Mouse (Mus musculus) midbrain, embryonic 10.5 days (tissue): ENCODE measurements around the gene Krtap24-1. TPM values are rescaled to one million over a fixed set of nuclear protein-coding genes. Genes with fewer than 3 reads are reported as not detected.

ENCODE experiments used
- DNase-seq: peaks from one replicate; pipeline ENCODE4 v3.0.0-alpha.2; 2017; ENCODE audit warnings: low spot score
- H3K27ac ChIP-seq: fragments of 300-500 bp; sonication (generic); replicated peaks from 2 replicates; pipeline ENCODE4 v1.5.1; 2016; ENCODE audit warnings: mild to moderate bottlenecking
- H3K27me3 ChIP-seq: fragments of 300-500 bp; sonication (generic); 2 replicates; pipeline ENCODE4 v1.6.1; 2016; ENCODE audit warnings: low read depth, mild to moderate bottlenecking; ENCODE audit not compliant: poor library complexity, severe bottlenecking
- H3K36me3 ChIP-seq: fragments of 300-500 bp; sonication (generic); 2 replicates; pipeline ENCODE4 v1.6.1; 2016; ENCODE audit warnings: mild to moderate bottlenecking, moderate library complexity
- H3K4me1 ChIP-seq: fragments of 300-500 bp; sonication (generic); 2 replicates; pipeline ENCODE4 v1.6.1; 2016
- H3K4me3 ChIP-seq: fragments of 300-500 bp; sonication (generic); 2 replicates; pipeline ENCODE4 v1.5.1; 2016; ENCODE audit warnings: mild to moderate bottlenecking, moderate library complexity
- H3K9me3 ChIP-seq: fragments of 300-500 bp; sonication (generic); replicated peaks from 2 replicates; pipeline ENCODE4 v1.6.1; 2016; ENCODE audit warnings: mild to moderate bottlenecking
- WGBS: fragments of 180-500 bp; shearing (Covaris S2); methylation state at CpG from one replicate; pipeline ENCODE4 v1.1.7; 2016; 5-methylcytosine and 5-hydroxymethylcytosine counted together
- polyA plus RNA-seq: library from polyadenylated mRNA; unstranded; fragments of >200 nt; fragmentation: Nextera tagmentation; extraction: Ambion mirVana; gene quantifications from 2 replicates; pipeline ENCODE4 v1.2.1, GENCODE M21; 2016

Gene Krtap24-1
- polyA plus RNA-seq, 1 experiment from 2014 or later: not detected

DNA sequence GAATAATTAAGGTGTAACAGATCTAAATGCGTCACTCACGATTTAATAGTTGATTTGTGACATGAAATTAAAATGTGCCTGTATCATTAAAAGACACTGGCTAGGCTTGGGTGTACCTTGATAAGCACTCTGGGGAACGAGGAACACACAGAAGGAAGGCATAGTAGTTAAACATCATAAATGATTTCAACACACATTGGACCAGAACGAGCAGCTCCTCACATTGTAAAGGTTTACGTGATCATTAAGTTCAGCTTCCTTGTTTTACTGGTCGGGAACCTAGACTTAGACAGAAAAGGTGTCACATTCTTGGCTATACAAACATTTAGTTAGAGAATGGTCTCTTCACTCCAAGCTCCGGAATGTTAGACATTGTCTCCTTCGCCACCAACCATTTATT lies 11.8 kb downstream of the Krtap24-1 start:
- WGBS: 90% methylated on average over 8 of the region's 8 CpGs
- Histone ChIP-seq H3K27me3 (no peaks in the 10 kb centered on the region), H3K4me1 (peaks cover 11% of the 10 kb centered on the region)

DNA sequence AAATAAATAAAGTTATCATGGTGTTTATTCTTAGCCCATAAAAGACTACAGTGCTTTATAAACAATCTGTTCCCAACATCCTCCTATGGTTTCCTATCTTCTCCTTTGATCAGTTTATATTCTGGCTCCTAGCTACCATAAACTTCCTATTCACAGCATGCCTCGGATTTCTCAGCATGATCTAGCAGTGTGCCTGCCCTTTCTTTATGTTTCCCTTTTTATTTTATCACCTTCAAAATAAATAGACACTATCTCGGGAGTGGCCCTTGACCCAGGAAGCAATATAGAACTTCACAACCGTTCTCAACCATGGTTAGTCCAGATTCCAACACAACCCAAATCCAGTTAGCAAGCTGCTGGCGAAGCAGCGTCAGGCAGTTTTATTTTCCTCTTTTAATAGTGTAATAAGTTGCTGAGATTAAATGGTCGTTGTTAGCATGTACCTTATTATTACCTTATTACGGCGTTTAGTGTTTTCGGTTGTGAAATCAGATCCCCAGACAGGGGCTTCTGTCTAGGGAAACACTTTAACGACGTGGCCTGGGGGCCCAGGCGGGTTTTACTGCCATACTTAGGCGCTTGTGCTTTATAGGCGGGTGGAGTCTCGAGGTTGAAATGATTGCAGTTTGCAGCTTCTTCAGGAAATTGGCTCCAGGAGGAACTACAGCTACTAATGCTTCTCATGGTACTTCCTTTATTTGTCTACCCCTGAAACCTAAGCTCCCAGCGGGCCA lies 12.4 kb downstream of the Krtap24-1 start:
- H3K9me3 ChIP-seq: no peaks in the 10 kb centered on the region
- no peak overlapping the region for H3K27ac ChIP-seq
- H3K27me3 ChIP-seq: no peaks in the 10 kb centered on the region
- H3K36me3 ChIP-seq: no peaks in the 10 kb centered on the region
- DNase-seq: no peak
- peaks cover 11% of the 10 kb centered on the region for H3K4me1 ChIP-seq
- WGBS: 79% methylated on average over 16 of the region's 16 CpGs
- no peak overlapping the region for H3K4me3 ChIP-seq

More for the DNA sequence above, 11.8 kb downstream of the Krtap24-1 start:
- no peaks in the 10 kb centered on the region for H3K36me3 ChIP-seq
- no peak overlapping the region for H3K27ac ChIP-seq
- H3K4me3 ChIP-seq: no peak overlapping the region
- DNase-seq: no peak
- H3K9me3 ChIP-seq: no peaks in the 10 kb centered on the region

DNA sequence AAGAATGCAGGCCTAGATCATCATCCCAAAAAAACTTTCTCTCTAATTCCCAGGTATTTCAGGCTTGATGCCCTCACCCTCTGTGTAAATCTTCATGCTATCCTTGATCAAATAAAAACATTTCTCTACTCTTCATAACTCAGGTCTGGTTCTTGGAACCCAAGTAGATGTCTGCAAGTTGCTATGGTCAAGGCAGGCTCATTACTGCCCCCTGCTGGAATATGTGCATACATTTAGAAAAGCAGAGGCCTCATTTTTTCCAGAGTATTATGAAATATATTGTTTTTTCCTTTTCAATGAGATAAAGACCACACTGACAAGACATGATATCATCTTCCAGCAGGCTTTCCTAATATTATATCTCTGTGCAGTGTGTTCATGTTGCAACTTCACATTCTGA lies 19.3 kb downstream of the Krtap24-1 start:
- no peaks in the 10 kb centered on the region for H3K36me3 ChIP-seq
- no peaks in the 10 kb centered on the region for H3K9me3 ChIP-seq
- no peaks in the 10 kb centered on the region for H3K27me3 ChIP-seq
- H3K4me1 ChIP-seq: no peaks in the 10 kb centered on the region; the same call in 1 of the 2 replicates
- no peak overlapping the region for H3K4me3 ChIP-seq
- H3K27ac ChIP-seq: no peak overlapping the region
- no peak for DNase-seq

DNA sequence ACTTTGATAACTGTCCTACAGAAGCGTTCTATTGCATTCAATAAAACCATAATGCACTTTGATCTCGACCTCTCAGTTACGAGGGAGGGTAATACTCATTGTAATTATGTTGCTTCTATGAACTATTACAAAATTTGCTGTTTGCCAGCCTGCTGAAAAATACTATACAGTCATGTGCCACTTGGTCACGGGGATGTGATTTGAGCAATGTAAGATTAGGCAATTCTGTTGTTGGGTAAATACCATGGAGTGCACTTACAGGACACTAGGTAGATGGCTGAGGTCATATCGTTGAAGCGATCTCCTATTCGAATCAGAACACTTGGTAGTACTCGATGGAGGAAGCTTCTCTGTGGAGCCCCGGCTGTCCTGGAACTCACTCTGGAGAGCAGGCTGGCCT lies 28.7 kb downstream of the Krtap24-1 start:
- 93% methylated on average over 9 of the region's 9 CpGs for WGBS
- no peak overlapping the region for H3K27ac ChIP-seq
- H3K4me3 ChIP-seq: no peak overlapping the region
- no peaks in the 10 kb centered on the region for H3K27me3 ChIP-seq
- no peaks in the 10 kb centered on the region for H3K4me1 ChIP-seq
- no peak for DNase-seq
- no peaks in the 10 kb centered on the region for H3K9me3 ChIP-seq
- H3K36me3 ChIP-seq: no peaks in the 10 kb centered on the region

DNA sequence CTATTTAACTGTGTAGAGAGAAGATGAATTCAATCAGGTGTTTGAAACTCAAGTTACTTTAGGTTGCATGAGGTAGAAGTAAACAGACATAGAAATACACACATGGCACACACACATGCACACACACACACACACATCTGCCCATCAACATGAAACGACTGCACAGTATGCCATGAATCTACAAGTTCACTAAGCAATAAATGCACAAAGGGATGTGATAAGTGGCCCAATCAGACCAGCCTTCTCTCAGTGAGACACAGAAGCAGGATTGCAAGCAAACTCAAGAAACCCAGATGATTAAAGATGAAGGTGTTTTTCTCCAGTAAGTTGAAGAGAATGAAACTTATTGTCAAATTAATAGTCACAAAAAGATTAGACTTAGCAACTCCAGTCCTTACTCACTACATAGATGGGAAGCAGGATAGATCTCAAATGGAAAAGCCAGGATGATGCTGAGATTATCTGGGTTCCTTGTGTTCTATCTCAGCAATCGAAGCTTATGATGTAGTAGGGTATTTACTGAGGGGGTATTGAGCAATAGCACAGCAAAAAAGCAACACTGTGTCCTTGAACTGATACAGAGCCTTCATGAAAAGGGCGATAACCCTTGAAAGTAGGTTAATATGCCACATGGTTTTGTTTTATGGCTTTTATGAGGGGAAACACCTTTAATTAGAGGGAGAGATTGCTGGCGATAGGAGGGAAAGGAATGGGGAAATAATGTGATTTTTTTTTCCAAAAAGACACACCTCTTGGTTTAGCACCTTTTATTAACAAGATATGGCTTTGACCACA lies 36.0 kb downstream of the Krtap24-1 start:
- Histone ChIP-seq H3K4me3 (no peak overlapping the region), H3K27ac (no peak overlapping the region), H3K9me3 (no peaks in the 10 kb centered on the region), H3K36me3 (no peaks in the 10 kb centered on the region), H3K27me3 (no peaks in the 10 kb centered on the region), H3K4me1 (no peaks in the 10 kb centered on the region)
- 82% methylated on average over 4 of the region's 4 CpGs for whole genome bisulfite sequencing
- DNase-seq: no peak

DNA sequence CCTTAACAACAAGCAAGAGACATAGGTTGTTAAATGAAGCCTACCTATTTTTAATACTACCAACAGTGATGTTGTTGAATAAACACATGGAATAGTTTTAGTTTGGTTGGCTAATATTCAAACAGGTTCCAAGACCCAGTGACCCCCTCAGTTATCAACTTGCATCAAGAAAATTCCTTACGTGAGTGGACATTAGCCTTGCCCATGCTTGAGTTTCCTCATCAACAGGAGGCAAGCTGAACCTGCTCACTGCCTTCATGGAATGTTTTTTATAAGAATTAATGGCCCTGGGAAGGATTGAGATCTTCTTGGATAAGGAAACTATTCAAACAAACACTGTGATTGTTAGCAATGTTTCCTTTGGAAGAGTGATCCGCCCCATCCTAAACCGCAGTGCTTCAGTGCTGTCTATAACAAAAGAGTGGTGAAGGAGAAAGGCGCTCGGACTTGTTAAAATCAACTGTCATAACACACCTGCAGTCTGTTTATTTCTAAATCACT lies 39.1 kb downstream of the Krtap24-1 start:
- Histone ChIP-seq H3K9me3 (no peaks in the 10 kb centered on the region), H3K36me3 (no peaks in the 10 kb centered on the region), H3K27me3 (no peaks in the 10 kb centered on the region), H3K4me3 (no peak overlapping the region), H3K27ac (no peak overlapping the region), H3K4me1 (no peaks in the 10 kb centered on the region)
- 86% methylated on average over 5 of the region's 5 CpGs for WGBS
- DNase-seq: no peak

DNA sequence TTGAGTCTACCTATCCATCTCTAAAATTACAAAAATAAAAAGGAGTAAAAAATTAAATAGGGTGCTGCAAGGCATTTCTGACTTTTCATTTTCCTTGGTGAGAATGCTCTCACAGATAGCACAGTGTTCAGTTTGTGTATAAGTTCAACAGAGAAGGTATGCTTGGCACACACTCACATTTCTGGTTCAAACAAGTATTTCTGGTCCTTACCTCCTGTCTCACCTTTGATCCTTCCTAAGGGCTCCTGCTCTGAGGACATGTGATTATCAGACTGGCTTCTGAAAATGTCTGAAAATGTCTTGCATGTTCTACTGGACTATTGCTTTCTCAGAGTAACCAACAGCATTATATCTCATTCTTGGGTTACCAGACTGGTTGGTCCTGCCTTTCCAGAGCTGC lies 41.9 kb downstream of the Krtap24-1 start:
- Histone ChIP-seq H3K9me3 (no peaks in the 10 kb centered on the region), H3K36me3 (no peaks in the 10 kb centered on the region), H3K27ac (no peak overlapping the region), H3K4me1 (no peaks in the 10 kb centered on the region), H3K27me3 (no peaks in the 10 kb centered on the region), H3K4me3 (no peak overlapping the region)
- no peak for DNase-seq

DNA sequence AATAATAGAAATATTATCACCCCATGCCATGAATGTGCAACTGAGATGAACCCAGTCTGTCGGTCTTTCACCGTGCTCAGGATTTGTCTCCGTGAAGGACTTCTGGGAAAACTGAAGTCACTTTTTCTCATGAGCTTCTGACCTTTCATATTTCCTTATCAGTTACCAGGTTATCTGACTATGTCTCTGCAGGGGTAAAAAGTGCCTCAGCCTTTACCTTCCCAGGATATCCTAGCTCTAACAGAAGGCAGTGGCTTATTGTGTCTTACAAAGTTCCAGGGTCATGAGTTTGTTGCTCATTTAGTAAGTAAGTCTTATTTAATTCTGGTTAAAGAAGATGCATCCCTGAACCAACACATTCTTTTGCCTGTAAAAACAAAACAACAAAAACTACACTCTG lies 42.3 kb downstream of the Krtap24-1 start:
- Histone ChIP-seq H3K27ac (no peak overlapping the region), H3K4me3 (no peak overlapping the region), H3K36me3 (no peaks in the 10 kb centered on the region), H3K4me1 (no peaks in the 10 kb centered on the region), H3K27me3 (no peaks in the 10 kb centered on the region), H3K9me3 (no peaks in the 10 kb centered on the region)
- WGBS: 93% methylated on average over 3 of the region's 3 CpGs
- no peak for DNase-seq

DNA sequence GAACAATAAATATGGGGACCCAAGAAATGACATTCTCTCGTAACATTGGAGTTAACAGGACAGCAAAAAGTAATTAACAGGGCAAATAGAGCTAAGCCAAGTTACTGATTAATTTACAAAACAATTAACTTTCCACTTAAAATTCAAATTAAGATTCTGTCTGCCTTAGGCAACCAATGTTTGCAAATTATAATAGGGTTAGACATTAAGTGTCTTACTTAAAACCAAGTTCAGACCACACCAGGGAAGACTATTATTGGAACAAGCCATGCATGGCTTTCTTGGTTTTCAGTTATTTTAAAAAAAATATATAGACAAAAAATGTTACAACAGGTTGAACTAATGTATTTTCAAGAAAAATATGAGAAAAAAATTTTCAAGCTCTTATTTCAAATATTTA lies 43.0 kb downstream of the Krtap24-1 start:
- Histone ChIP-seq H3K9me3 (no peaks in the 10 kb centered on the region), H3K4me3 (no peak overlapping the region), H3K27me3 (no peaks in the 10 kb centered on the region), H3K27ac (no peak overlapping the region), H3K4me1 (no peaks in the 10 kb centered on the region), H3K36me3 (no peaks in the 10 kb centered on the region)
- no peak for DNase-seq
- WGBS: 77% methylated on average over 1 of the region's 1 CpGs

DNA sequence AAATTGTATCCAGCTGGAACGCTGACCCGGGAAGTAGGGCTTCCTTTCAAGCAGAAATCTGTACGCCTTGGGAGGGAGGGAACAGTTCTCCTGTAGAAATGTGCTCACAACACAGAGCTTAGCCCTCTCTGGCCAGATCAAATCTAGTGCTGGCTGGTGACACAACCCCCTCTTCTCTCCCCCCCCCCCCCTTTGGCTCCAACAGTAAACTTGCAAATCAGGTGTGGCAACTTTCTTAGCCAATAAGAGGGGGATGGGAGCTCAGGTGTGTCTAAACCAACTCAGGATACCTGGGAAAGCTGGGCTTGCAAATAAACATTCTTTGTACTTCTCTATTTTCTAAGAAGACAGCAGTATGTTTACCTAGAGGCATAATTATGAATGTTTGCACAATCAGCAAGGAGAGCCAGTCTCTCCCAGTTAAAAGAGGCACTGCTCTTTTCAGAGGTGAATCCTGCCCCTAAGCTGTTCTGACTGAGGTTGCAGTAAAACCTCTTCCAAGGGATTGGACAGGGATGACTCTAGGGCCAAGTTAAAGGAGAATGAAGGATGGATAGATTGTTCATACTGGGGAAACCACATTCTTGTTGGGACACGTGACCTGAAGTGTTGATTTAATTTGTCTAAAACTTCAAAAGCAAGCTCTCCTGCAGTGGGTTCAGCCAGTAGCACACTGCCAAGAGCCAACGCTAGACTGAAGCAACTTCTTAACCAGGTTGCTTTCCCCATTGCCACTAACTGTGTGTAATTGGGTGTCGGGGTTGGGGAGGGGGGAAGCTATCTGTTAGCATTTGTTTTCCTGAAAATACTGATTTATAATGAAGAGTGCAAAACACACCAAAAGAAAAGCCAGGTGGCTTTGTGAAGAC lies 48.8 kb downstream of the Krtap24-1 start, which contains the start of gene Cldn8:
Cldn8 (minus strand) TSS at position 139 of the 869 bp plus-strand sequence.
- no peak for DNase-seq
- Histone ChIP-seq H3K4me1 (0 out of 2 replicates have a peak, but pooled peaks cover 4% of the 10 kb centered on the region), H3K36me3 (no peaks in the 10 kb centered on the region), H3K27ac (no peak within 1 kb of the TSS), H3K27me3 (no peaks in the 10 kb centered on the region), H3K4me3 (no peak within 1 kb of the TSS), H3K9me3 (no peaks in the 10 kb centered on the region)
- WGBS: 76% methylated on average over 6 of the region's 6 CpGs

DNA sequence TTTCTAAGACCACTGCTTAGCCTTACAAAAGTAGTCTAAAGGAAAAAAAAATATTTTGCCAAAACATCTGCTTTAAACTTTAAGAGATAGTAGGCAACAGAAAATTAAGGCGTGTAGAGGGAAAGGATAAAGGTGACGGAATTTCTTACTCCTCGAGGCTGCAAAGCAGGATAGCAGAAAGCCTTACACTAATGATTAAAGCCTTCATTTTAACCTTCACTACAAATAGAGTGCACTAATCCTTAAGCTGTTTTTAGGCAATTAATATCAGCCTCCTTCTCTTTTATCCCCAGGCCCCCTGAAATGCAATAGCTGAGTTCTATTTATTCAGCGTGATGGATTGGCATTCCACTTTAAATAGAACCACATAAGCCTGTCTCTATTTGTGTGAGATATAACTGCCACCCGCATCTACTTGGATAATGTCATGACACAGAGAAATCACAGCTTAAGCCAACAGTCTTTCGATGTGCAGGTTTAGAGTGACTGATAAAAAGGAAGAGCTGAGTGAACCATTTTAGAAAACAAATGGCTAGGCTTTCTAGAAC lies 50.4 kb downstream of the Krtap24-1 start:
- H3K9me3 ChIP-seq: no peaks in the 10 kb centered on the region
- no peak for DNase-seq
- H3K4me1 ChIP-seq: 0 out of 2 replicates have a peak, but pooled peaks cover 4% of the 10 kb centered on the region
- no peak overlapping the region for H3K4me3 ChIP-seq
- no peaks in the 10 kb centered on the region for H3K36me3 ChIP-seq
- 46% methylated on average over 6 of the region's 6 CpGs for WGBS
- H3K27ac ChIP-seq: no peak overlapping the region
- H3K27me3 ChIP-seq: no peaks in the 10 kb centered on the region
